Mouse (Mus musculus) brain, embryonic 14.5 days (tissue): Measurements from ENCODE around the gene Ipo9.

ENCODE experiments used
- CTCF ChIP-seq: fragments of 200-500 bp; IDR thresholded peaks from 2 replicates; pipeline ENCODE4 v1.5.1; 2012; ENCODE audit warnings: inconsistent platforms, mild to moderate bottlenecking, moderate library complexity, borderline replicate concordance; ENCODE audit not compliant: insufficient read depth, insufficient read length; ENCODE audit errors: extremely low read depth
- POLR2A ChIP-seq: fragments of 200-500 bp; IDR thresholded peaks from 2 replicates; pipeline ENCODE4 v1.6.1; 2012; ENCODE audit warnings: mild to moderate bottlenecking, inconsistent platforms, borderline replicate concordance; ENCODE audit not compliant: poor library complexity, insufficient read depth, insufficient read length, severe bottlenecking; ENCODE audit errors: extremely low read depth

DNA sequence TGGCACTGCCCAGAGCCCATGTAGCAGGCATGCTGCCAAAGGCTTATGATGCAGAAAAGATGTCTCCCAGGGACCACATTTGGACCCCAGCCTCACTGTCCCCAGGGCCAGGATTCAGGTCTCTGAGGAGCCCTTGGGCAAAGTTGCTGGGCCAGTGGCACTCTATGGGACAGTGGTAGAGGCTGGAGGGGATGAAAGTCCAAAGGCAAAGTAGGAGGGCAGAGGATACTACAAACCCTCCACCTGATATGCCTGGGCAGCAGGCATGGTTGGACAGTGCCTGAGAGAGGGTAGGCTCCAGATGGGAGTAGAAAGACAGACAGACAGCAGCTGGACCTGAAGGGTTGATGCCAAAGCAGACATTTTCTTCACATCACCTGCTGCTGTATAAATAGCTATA is 63.9 kb downstream of the Ipo9 start:
- TF ChIP-seq CTCF: no peak
- TF ChIP-seq POLR2A: no peak
